Mouse (Mus musculus) urinary bladder, adult 2 months (tissue): ENCODE measurements around the gene Actr5. TPM values are rescaled to one million over a fixed set of nuclear protein-coding genes. Genes with fewer than 3 reads are reported as not detected.

ENCODE experiments used
- DNase-seq: peaks from one replicate; pipeline ENCODE4 v3.0.0; 2022; ENCODE audit warnings: low spot score
- polyA plus RNA-seq: library from polyadenylated mRNA; depleted of rRNA; stranded (reverse); fragments of >200 nt; gene quantifications from 2 replicates; pipeline ENCODE4 v1.2.3, GENCODE M21; 2012

Gene Actr5
- polyA plus RNA-seq, 1 experiment = 6.6 TPM

GRCm38 (mm10) chr2:158613541-158614417 lies 10.9 kb upstream of the Actr5 start:
- DNase-seq = no peak

- DNase-seq = no peak
These were observed 10.2 kb upstream of the Actr5 start for GRCm38 (mm10) chr2:158614418-158614955.

- DNase-seq = no peak
These were observed 9.5 kb upstream of the Actr5 start for GRCm38 (mm10) chr2:158615161-158615680.

- DNase-seq = no peak
These were observed 9.0 kb upstream of the Actr5 start for GRCm38 (mm10) chr2:158615702-158616101.

- no peak for DNase-seq
These were observed 8.4 kb upstream of the Actr5 start for GRCm38 (mm10) chr2:158616296-158616695.

GRCm38 (mm10) chr2:158616790-158617189 lies 7.9 kb upstream of the Actr5 start:
- no peak for DNase-seq

GRCm38 (mm10) chr2:158625231-158625630 lies 543 bp downstream of the Actr5 start:
- no peak for DNase-seq

GRCm38 (mm10) chr2:158625697-158626096 lies 1.0 kb downstream of the Actr5 start:
- DNase-seq = no peak

- DNase-seq = no peak
These were observed 4.2 kb downstream of the Actr5 start for GRCm38 (mm10) chr2:158628858-158629257.

GRCm38 (mm10) chr2:158629414-158629813 lies 4.7 kb downstream of the Actr5 start:
- no peak for DNase-seq

GRCm38 (mm10) chr2:158631873-158632272 lies 7.2 kb downstream of the Actr5 start:
- DNase-seq = no peak

GRCm38 (mm10) chr2:158641869-158642268 lies 17.2 kb downstream of the Actr5 start:
- no peak for DNase-seq

- DNase-seq = no peak
These were observed 17.9 kb downstream of the Actr5 start for GRCm38 (mm10) chr2:158642587-158642986.

GRCm38 (mm10) chr2:158643791-158644190 lies 19.1 kb downstream of the Actr5 start:
- DNase-seq = no peak

GRCm38 (mm10) chr2:158651159-158651908 lies 26.6 kb downstream of the Actr5 start:
- DNase-seq = no peak

GRCm38 (mm10) chr2:158652985-158653384 lies 28.3 kb downstream of the Actr5 start:
- peak; percentile 52 for DNase-seq

GRCm38 (mm10) chr2:158654717-158655116 lies 30.0 kb downstream of the Actr5 start:
- no peak for DNase-seq

GRCm38 (mm10) chr2:158655806-158656205 lies 31.1 kb downstream of the Actr5 start:
- no peak for DNase-seq

- DNase-seq = no peak
These were observed 34.1 kb downstream of the Actr5 start for GRCm38 (mm10) chr2:158658822-158659221.

- no peak for DNase-seq
These were observed 34.7 kb downstream of the Actr5 start for GRCm38 (mm10) chr2:158659346-158659745.

GRCm38 (mm10) chr2:158665098-158665497 lies 40.4 kb downstream of the Actr5 start, which contains the start of gene Ppp1r16b:
Gene Ppp1r16b, plus strand, starts transcription at chr2:158665398.
- no peak for DNase-seq
